Mouse (Mus musculus) cerebellum, postnatal 14 days (tissue): Measurements from ENCODE around the gene Rdh12.
"Not testable (repeated sequence)": the region's sequence is repeated elsewhere in the genome, so short reads cannot be mapped to it uniquely, and the experiment has no call there.

Experiments
- DNase-seq, 2 experiments: peaks; one replicate each; pipeline ENCODE4 v3.0.0; 2021; ENCODE audit warnings: mixed read lengths in 2 of 2

Rdh12 gene

GRCm38 (mm10) chr12:79208703-79209464 lies at the start of gene Rdh12:
Gene Rdh12, plus strand, starts transcription at chr12:79208914.
- peak; percentile 41 to 58 for DNase-seq

DNA sequence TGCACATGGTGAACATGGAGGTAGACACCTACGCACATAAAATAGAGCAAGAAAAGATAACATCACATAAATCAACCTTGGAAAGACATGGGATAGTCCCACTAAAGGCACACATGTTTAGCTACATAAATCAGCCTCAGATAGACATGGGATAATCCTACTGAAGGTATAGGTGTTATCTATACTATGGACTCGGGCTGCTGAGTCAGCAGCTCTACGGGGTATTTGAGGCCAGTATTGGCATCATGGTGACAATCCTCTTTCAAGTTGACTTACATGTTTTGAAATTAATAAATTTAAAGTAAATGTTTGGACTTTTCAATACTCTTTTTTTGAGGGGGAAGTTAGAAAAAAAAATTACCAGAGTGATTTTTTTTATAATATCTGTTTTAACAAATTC lies 45.8 kb upstream of the Rdh12 start:
- no peak for DNase-seq

DNA sequence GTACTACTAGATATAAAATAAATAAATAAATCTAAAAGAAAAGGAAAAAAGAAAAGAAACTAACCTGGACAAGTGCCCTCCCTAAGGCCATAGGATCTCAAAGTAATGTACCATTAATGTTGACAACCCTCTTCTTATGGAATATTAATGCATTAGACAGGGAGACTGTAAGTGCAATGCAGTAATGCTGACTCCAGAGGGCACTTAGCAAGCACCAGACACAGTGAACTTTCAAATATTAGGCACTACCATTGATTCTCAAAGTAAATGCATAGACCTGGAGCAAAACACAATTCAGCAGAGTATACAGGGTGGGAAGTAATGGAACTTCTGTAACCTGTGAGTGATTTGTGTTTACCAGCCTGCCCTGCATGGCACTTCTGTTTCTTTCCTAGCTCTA lies 39.5 kb upstream of the Rdh12 start:
- DNase-seq: no peak

DNA sequence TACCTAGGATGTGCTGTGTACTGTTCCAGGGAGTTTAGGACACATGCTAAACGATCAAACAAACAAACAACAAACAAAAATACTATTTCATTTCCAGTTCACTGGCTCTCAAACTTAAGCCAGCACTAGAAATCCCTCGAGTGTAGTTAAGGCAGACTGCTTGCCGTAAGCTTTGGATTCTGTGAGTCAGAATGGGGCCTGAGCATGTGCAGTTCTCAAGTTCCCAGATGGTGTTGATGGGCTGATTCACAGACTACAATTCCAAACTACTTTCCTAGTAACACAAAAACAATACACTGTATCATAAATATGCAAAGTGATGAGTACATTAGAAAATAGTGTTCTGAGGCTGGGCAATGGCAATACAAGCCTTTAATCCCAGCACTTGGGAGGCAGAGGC lies 38.3 kb upstream of the Rdh12 start:
- no peak for DNase-seq

GRCm38 (mm10) chr12:79171269-79171995 lies 37.3 kb upstream of the Rdh12 start:
- peak; percentile 11 to 14 for DNase-seq

DNA sequence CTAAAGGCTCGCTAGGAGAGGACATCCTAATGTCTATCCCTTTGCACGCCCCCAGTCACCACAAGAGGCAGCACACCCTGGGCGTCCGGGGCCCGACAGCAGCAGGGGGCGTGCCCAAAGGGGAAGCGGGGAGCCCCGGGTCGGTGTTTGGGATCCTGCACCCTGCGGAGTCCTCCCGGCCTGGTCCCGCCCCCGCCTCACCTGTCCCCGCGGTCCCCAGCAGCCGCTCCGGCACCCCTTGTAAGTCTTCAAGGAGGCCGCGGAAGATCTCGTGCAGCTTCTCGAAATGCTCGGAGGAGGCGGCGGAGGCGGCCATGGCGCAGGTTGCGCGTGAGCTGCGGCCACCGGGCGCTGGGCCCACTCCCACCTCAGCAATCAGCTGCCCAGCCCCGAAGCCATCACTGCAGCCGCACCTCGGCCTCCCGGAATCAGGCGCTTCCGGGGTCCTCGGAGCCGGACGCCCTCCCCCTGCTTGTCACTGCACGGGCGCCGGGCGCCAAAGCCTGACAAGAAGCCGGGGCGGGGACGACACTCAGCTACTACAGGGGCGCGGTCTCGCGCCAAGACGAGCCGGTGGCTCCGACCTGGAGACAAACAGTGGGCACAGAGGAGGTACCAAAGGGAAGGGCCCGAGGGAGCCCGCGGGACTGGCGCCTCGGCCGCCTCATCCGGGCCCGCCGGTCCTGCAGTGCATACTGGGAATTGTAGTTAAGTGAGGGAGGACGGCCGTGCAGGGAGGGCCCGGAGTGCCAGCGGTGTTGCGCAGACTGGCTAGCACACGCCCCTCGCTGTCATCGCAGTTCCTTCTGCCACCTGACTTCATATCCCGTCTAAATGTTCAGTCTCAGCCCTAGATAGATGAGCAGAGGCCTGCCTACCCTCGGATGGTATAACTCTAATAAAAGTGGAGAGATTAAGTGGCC lies 36.4 kb upstream of the Rdh12 start, which contains the start of gene Vti1b:
Gene Vti1b, minus strand, starts transcription at position 649 of the 923 bp plus-strand sequence.
- DNase-seq: peak; percentile 87 to 93

GRCm38 (mm10) chr12:79173721-79174120 lies 35.0 kb upstream of the Rdh12 start:
- DNase-seq: peak; percentile 23 to 40

GRCm38 (mm10) chr12:79175998-79176397 lies 32.7 kb upstream of the Rdh12 start:
- no peak for DNase-seq

DNA sequence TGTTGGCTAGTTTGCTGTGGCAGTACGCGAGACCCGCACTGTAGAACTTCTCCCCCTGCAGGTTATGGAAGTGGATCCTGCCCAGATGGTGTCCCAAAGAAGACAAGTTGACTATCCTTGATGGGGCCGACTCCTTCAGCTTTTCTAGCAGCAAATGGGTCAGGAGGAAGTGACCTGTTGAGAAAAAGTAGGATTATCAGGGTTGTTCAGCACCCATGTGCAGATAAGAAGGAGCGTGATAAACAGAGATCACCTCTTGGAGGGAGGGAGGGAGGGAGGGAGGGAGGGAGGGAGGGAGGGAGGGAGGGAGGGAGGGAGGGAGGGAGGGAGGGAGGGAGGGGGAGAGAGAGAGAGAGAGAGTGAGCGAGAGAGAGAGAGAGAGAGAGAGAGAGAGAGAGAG lies 23.6 kb upstream of the Rdh12 start:
- DNase-seq: not testable (repeated sequence)

- peak; percentile 79 to 84 for DNase-seq
Measured at GRCm38 (mm10) chr12:79190931-79191673, 17.6 kb upstream of the Rdh12 start.

DNA sequence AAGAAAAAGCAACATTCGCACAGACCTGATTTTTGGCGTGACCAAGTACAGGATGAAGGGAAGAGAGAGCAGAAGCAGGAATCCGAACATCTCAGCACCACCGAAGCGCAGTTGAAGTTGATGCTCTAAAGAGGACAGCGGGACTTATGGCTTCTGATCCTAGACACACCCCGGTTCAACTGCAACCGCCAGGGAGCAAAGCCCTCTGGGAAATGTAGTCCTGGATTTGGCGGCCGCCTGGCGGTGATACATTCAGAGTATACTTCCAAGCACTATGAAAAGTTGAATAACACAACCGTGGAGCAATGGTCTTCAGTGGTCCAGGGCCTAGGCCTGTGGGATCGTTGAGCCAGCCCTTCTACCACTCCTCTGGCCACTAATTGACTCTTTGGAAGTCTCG lies 17.0 kb upstream of the Rdh12 start:
- DNase-seq: peak; percentile 80 to 82

DNA sequence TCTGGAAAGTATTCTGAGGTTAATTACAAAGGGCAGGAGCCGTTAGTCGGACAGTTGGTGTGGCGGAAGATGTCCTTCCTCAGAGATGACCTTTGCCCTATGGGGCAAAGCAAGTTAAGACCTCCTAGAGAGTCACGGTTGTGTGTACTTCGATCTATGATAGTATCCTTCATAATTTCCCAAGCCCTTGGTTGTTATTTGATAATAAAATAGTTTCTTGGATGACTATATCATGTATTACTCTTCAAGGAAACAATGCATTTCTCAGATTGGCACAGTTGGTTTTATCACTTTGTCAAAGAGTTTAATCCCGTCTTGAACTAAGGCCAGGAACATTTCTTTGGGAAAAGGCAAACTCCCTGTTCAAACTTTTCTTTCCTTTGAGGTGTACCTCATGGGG lies 16.5 kb upstream of the Rdh12 start, which contains the start of gene Rdh11:
Gene Rdh11, minus strand, starts transcription at position 101 of the 400 bp plus-strand sequence.
- DNase-seq: no peak

- peak; percentile 81 to 84 for DNase-seq
Measured at GRCm38 (mm10) chr12:79193441-79193840, 15.3 kb upstream of the Rdh12 start.

GRCm38 (mm10) chr12:79197105-79197504 lies 11.6 kb upstream of the Rdh12 start:
- no peak for DNase-seq

DNA sequence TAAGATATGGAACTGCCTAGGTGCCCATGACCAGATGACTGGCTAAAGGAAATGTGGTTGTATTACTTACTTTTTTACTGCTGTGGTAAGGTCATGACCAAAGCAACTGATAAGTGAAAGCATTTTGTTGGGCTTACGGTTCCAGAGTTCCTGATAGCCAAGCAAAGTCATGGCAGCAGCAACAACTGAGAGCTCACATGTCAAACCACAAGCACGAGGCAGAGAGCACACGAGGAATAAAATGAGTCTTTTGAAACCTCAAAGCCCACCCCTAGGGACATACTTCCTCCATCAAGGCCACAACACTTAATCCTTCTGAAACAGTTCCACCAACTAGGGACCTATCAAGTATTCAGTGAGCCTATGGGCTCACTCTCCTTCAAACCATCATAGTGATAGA lies 6.8 kb upstream of the Rdh12 start:
- no peak for DNase-seq

- no peak for DNase-seq
Measured at GRCm38 (mm10) chr12:79211447-79211846, 2.7 kb downstream of the Rdh12 start.

DNA sequence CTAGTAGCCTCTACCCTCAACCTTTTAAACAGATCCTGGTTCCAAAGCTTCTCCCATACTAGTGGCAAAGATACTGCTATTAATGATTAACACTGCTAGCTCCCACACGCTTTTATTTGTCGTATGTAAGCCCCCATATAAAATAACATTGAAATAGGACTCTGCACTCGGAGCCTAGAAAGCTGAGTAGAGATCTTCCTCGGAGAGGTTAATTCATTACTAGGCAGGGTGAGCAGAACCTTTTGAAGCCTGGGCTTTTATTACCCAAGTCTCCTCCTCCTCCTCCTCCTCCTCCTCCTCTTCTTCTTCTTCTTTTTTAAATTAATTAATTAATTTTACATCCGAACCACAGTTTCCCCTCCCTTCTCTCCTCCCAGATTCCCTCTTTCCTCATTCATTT lies 8.8 kb downstream of the Rdh12 start:
- DNase-seq: no peak

DNA sequence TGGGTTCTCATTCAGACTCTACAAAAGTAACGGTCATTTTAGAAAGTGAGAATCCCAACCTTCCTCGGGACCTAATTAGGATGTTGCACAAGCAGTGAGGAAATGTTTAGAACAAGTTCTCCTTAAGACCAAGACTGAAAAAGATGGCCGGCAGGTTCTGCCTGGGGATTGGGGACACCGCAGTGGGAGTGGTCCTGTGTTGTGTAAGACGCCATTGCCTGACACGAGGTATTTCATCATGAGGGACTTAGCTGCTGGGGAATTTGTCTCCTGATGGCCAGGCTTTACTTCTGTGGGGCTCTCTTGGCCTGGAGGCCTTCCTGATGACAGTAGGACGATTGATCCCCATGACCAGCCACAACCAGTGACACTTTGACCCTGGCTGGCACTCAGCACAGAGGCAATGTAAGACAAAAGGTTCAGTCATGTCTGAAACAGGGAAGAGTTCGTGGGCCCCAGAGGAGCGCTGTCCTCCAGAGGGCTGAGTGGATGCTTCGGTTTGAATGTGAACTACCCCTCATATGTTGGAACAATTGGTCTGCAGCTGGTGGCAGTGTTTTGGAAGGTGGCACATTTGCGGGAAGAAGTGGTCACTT lies 26.9 kb downstream of the Rdh12 start:
- no peak for DNase-seq

DNA sequence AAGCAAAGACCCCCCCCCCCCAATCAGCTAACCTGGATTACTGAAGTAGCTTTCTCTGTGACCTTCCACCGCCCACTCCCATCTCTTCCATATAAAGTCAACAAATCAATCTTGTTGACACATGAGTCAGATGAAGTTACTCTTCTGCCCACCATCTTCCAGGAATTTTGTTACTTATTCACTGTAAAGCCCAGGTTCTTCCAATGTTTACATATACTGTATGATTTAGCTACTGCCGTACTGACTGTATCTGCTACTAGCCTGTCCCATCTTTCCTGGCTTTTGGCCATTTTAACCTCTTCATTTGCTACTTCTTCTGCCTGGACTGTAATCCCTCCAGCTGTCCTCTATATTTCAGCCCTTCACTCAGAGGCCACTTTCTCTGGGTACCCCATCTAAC lies 33.3 kb downstream of the Rdh12 start:
- DNase-seq: no peak

- DNase-seq: no peak
Measured at GRCm38 (mm10) chr12:79242921-79243320, 34.2 kb downstream of the Rdh12 start.

GRCm38 (mm10) chr12:79248110-79248509 lies 39.4 kb downstream of the Rdh12 start:
- no peak for DNase-seq
